Mouse (Mus musculus) cerebellum, adult 11-12 months (tissue): Measurements from ENCODE around the gene Rmi2.

Experiments used
- DNase-seq: peaks from one replicate; pipeline ENCODE4 v3.0.0; 2022

The Rmi2 gene

DNA sequence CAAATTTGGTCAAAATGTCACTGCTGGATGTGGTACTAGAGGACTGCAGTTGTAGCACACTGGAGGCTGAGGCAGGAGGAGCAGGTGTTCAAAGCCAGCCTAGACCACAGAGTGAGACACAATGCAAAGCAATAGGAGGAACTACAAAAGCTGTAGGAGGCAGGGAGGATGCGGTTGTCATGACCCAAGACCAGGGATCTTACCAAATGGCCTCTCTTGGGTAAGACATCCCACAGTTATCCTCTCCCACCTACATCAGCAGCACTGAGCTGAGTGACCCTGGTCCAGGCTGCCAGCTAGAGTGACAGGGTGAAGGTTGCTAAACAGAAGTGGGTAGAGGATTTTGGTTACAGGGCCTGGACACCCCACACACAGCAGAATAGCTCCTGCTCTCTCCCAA lies 92.2 kb downstream of the Rmi2 start:
- DNase-seq, result no peak

DNA sequence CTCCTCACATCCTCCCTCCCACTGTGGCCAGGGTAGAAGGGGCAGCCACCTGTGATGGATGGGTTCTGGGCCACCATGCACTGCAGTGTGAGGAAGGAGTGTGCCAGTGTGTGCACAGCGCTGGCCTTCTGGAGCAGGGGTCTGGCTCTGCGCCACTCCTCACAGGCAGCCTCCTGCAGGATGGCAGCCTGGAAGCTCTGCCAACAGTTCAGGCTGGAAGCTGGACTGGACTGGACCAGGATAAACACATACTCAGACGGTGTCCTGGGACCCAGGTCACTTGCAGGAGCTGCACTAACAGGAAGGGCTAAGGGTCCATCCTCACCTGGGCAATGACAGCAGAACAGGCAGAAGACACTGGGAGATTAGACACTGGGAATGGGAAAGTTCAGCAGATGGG lies 98.5 kb downstream of the Rmi2 start:
- DNase-seq, result peak; percentile 57

DNA sequence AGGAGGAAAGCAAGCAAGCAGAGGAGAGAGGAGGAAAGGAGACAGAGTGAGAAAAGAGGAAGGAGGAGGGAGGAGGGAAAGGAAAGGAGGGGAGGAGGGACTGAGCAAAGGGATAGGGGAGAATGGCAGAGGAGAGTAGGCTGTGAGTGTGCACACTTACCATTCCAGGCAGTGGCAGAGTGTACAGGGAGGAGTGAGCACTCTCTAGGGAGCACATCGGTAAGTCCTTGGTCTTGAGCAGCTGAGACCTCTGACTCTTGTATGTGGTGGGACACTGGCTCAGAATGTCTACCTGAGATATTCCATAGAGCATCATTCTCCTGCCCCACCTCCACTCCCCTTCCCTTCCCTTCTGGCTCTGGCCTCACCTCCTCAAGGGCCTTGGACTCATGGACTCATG lies 99.2 kb downstream of the Rmi2 start:
- no peak for DNase-seq

DNA sequence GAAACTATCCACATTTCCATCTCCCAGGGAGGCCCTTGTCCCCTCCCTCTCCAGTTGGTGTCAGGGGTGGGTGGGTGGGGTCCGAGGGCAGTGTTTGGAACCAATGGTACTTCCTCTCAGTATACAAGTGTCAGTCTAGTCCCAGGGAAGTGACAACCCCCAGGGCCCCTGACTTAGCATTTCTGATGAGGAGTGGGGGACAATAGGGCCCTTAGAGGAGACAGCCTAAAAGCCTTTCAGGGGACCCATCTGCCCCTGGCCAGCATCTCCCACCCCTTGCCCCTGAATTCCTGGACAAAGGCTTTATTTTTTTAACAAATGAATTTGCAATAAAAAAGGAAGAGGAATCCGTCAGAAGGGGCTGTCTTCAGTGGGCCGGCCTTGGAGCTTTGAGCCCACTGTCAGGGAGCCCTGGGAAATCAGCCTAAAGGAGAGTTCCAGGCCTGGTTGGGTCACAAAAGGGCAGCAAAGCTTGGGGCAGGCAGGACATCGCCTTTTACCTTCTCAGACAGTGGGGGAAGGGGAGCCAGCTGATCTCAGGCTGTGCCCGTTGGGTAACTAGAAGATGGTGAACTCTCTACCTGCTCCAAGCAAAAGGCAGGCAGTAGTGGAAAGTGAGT lies 102.0 kb downstream of the Rmi2 start:
- no peak for DNase-seq

DNA sequence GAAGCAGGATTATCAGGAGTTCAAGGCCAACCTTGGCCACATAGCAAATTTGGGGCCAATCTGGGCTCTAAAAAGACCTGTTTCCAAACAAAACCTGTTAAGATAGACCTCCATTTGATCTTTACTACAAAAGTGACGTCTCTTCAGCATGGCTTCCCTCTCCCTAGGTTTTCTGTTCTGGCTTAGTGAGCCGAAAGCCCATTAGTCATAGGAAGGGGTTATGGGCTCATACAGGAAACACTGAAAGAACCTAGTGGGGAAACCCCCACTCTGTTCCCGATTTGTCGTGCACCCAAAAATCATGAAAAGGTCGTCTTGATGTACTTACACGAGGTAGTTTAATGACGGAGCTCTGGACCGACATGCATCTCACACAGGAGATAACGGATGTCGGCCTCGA lies 102.6 kb downstream of the Rmi2 start:
- no peak for DNase-seq

DNA sequence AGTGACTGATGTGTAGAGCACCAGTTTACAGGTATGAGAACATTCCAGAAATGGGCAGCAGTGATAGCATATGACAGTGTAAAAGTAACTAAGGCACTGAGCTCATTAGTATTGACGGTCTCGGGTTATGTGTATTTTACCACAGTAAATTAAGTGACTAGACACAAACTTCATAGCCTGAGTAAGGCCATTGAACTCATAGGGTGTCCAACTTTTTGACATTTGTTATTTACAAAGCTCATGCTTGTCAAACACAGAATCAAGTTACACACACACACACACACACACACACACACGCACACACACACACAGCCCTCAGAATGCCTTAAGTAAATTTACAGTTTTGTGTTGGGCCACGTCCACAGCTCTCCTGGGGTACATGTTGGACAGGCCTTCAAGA lies 105.1 kb downstream of the Rmi2 start:
- no peak for DNase-seq

DNA sequence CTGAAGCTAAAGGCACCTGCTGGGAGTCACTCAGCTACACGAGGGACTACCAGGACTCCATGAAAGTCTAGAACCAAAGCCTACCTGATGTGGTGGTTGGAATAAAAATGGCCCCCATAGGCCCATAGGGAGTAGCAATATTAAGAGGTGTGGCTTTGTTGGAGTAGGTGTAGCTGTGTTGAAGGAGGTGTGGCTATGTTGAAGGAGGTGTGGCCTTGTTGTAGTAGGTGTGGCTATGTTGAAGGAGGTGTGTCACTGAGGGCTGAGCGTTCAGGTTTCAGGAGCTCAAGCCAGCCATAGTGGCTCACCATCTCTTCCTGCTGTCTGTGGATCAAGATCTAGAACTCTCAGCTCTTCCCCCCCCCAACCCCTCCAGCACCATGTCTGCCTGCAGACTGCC lies 105.8 kb downstream of the Rmi2 start:
- DNase-seq, result no peak
